Mouse (Mus musculus): ENCODE data around the gene Nhlrc3. TPM values are rescaled to one million over a fixed set of nuclear protein-coding genes. Genes with fewer than 3 reads are reported as not detected.

Nhlrc3 gene
- total RNA-seq, 2 experiments from 2014 or later, result 8.6 to 9.4 TPM

DNA sequence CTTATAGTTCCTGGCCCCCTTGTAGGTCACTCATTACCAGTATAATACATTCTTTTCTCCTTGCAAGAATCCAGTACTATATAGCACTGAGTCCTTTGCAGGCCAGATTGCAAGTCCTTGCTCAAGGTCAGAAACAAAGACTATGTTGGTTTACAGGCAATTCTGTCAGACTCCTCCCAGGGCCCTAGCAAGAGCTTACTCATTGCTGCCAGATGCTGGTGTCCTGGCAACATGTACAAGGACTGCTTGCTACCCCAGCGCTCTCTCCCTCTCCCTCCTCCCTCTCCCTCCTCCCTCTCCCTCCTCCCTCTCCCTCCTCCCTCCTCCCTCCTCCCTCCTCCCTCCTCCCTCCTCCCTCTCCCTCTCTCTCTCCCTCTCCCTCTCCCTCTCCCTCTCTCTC lies 56.0 kb downstream of the Nhlrc3 start:
- intact Hi-C loops (cut with DNase I), result no loop called here
- DNase-seq (ENCODE audit: low spot score in 2 of 2), result no peak

Other genes with a start within 250 kb of the Nhlrc3 start
- gene Proser1, start 334 bp upstream of the Nhlrc3 start, total RNA-seq (2021), result 10 to 100 TPM; 23.9 to 25.0 TPM
- gene Stoml3, start 25.3 kb upstream of the Nhlrc3 start, total RNA-seq (2021), result not detected
- 1 to 10 TPM; 2.3 to 2.7 TPM for gene Frem2, start 194.0 kb upstream of the Nhlrc3 start, total RNA-seq (2021)